Mouse (Mus musculus) mouse embryonic stem cell (cell line): ENCODE measurements around the gene Aym1.
"Not testable (repeated sequence)": the region's sequence is repeated elsewhere in the genome, so short reads cannot be mapped to it uniquely, and the experiment has no call there.

Experiments
- in situ Hi-C, 2 experiments: fragments of 300-500 bp; cut with MboI; formaldehyde crosslinking; loops; 1 replicate in 1 of 2; 3 replicates in 1 of 2; pipeline ENCODE4 v1.14.3; 2019 to 2020; ENCODE audit warnings: low sequenced_read_pairs in 2 of 2, low pct_unique_long_range_greater_than_20kb in 1 of 2, mixed read lengths in 1 of 2; ENCODE audit not compliant: unreplicated experiment in 1 of 2

Aym1 gene

GRCm38 (mm10) chr5:113357186-113357585 lies at the start of gene Aym1:
TSS of gene Aym1 (plus strand) at chr5:113357294.
- in situ Hi-C loops: no loop called here

GRCm38 (mm10) chr5:113309491-113310376 lies 47.4 kb upstream of the Aym1 start:
- in situ Hi-C loops: no loop called here

- in situ Hi-C loops: no loop called here
Measured at GRCm38 (mm10) chr5:113310377-113311003, 46.6 kb upstream of the Aym1 start, which contains the start of gene Sgsm1. TSS of gene Sgsm1 (minus strand) at chr5:113310786.

- in situ Hi-C loops: no loop called here
Measured at GRCm38 (mm10) chr5:113313998-113314397, 43.1 kb upstream of the Aym1 start.

GRCm38 (mm10) chr5:113323784-113324638 lies 33.1 kb upstream of the Aym1 start:
- in situ Hi-C loops: no loop called here

- in situ Hi-C loops: loop anchor here in 1 of 2 experiments (5.0 kb wide), 1 partner anchor 33 kb away; no protein-coding TSS in a partner anchor
Measured at GRCm38 (mm10) chr5:113329463-113329862, 27.6 kb upstream of the Aym1 start.

GRCm38 (mm10) chr5:113330202-113330601 lies 26.9 kb upstream of the Aym1 start:
- in situ Hi-C loops: no loop called here

GRCm38 (mm10) chr5:113332239-113332638 lies 24.9 kb upstream of the Aym1 start:
- in situ Hi-C loops: no loop called here

- in situ Hi-C loops: no loop called here
Measured at GRCm38 (mm10) chr5:113332899-113333298, 24.2 kb upstream of the Aym1 start.

GRCm38 (mm10) chr5:113334621-113335530 lies 22.2 kb upstream of the Aym1 start:
- in situ Hi-C loops: no loop called here

GRCm38 (mm10) chr5:113335732-113336131 lies 21.4 kb upstream of the Aym1 start:
- in situ Hi-C loops: no loop called here

- in situ Hi-C loops: no loop called here
Measured at GRCm38 (mm10) chr5:113336281-113336680, 20.8 kb upstream of the Aym1 start.

- in situ Hi-C loops: no loop called here
Measured at GRCm38 (mm10) chr5:113344635-113345386, 12.3 kb upstream of the Aym1 start.

- in situ Hi-C loops: no loop called here
Measured at GRCm38 (mm10) chr5:113345781-113346180, 11.3 kb upstream of the Aym1 start.

GRCm38 (mm10) chr5:113346651-113347050 lies 10.4 kb upstream of the Aym1 start:
- in situ Hi-C loops: not testable (repeated sequence)

GRCm38 (mm10) chr5:113347593-113347992 lies 9.5 kb upstream of the Aym1 start:
- in situ Hi-C loops: no loop called here

- in situ Hi-C loops: no loop called here
Measured at GRCm38 (mm10) chr5:113348597-113348996, 8.5 kb upstream of the Aym1 start.
